Mouse (Mus musculus) heart, postnatal 0 days (tissue): ENCODE measurements around the gene Sgms1.

Experiments
- CTCF ChIP-seq: IDR thresholded peaks from 2 replicates; pipeline ENCODE4 v1.5.1; 2016; ENCODE audit warnings: antibody characterized with exemption, control low read depth, low read depth
- EP300 ChIP-seq: IDR thresholded peaks from 2 replicates; pipeline ENCODE4 v1.6.1; 2016; ENCODE audit warnings: antibody characterized with exemption, low read depth

GRCm38 (mm10) chr19:32159168-32159567 lies 230.3 kb downstream of the Sgms1 start:
- TF ChIP-seq CTCF (no peak), EP300 (no peak)
